Mouse (Mus musculus) midbrain, embryonic 12.5 days (tissue): ENCODE results near the gene Defb15. TPM values are rescaled to one million over a fixed set of nuclear protein-coding genes. Genes with fewer than 3 reads are reported as not detected.
"Not testable (repeated sequence)": the region's sequence is repeated elsewhere in the genome, so short reads cannot be mapped to it uniquely, and the experiment has no call there.

ENCODE experiments used
- ATAC-seq: fragments of 200-750 bp; cut with Nextera tagmentation; 2 replicates; pipeline ENCODE4 v1.8.0; 2017; ENCODE audit warnings: low read depth, moderate TSS enrichment, moderate library complexity; ENCODE audit not compliant: low FRiP score
- H3K27ac ChIP-seq: fragments of 300-500 bp; sonication (generic); replicated peaks from 2 replicates; pipeline ENCODE4 v1.5.1; 2016; ENCODE audit warnings: mild to moderate bottlenecking
- H3K27me3 ChIP-seq: fragments of 300-500 bp; sonication (generic); 2 replicates; pipeline ENCODE4 v1.6.1; 2016; ENCODE audit warnings: mild to moderate bottlenecking
- H3K36me3 ChIP-seq: fragments of 300-500 bp; sonication (generic); 2 replicates; pipeline ENCODE4 v1.6.1; 2016
- H3K4me1 ChIP-seq: fragments of 300-500 bp; sonication (generic); 2 replicates; pipeline ENCODE4 v1.6.1; 2016
- H3K4me2 ChIP-seq: fragments of 300-500 bp; sonication (generic); replicated peaks from 2 replicates; pipeline ENCODE4 v1.6.1; 2016; ENCODE audit warnings: mild to moderate bottlenecking, moderate library complexity
- H3K4me3 ChIP-seq: fragments of 300-500 bp; sonication (generic); 2 replicates; pipeline ENCODE4 v1.5.1; 2016; ENCODE audit warnings: mild to moderate bottlenecking
- H3K9ac ChIP-seq: fragments of 300-500 bp; sonication (generic); replicated peaks from 2 replicates; pipeline ENCODE4 v1.6.1; 2016; ENCODE audit warnings: mild to moderate bottlenecking, moderate library complexity
- H3K9me3 ChIP-seq: fragments of 300-500 bp; sonication (generic); 2 replicates; pipeline ENCODE4 v1.6.1; 2016; ENCODE audit warnings: mild to moderate bottlenecking
- WGBS: fragments of 180-500 bp; shearing (Covaris S2); methylation state at CpG from one replicate; pipeline ENCODE4 v1.1.7; 2016; 5-methylcytosine and 5-hydroxymethylcytosine counted together
- polyA plus RNA-seq: library from polyadenylated mRNA; unstranded; fragments of >200 nt; fragmentation: Nextera tagmentation; extraction: Ambion mirVana; gene quantifications from 2 replicates; pipeline ENCODE4 v1.2.1, GENCODE M21; 2016

Gene Defb15
- polyA plus RNA-seq, result not detected in 2 replicates

DNA sequence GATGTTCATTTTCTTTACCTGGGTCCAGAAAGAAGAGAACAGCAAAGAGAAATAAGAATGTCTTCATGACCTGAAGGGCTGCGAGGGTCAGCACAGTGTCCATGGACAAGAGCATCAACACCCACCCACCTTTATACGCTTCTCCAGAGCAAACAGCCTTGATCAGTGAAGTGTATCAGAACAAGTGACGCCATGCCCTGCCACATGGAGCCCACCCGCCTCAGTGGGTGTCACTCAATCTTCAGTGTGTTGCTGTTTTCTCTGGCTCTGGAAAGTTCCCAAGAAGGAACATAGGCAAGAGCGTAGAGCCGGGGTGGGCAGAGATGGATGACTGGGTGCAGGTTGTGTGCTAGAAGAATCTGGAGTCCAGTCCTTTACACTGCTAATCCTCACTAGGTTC is at the start of gene Defb15:
Gene Defb15 (minus strand): TSS at position 101 of the 400 bp plus-strand sequence.
- Histone ChIP-seq H3K4me3 (no peak within 1 kb of the TSS), H3K4me1 (no peaks in the 10 kb centered on the region), H3K9ac (no peak within 1 kb of the TSS), H3K27me3 (no peaks in the 10 kb centered on the region), H3K27ac (no peak within 1 kb of the TSS), H3K36me3 (no peaks in the 10 kb centered on the region), H3K9me3 (no peaks in the 10 kb centered on the region), H3K4me2 (no peak within 1 kb of the TSS)
- no peak for ATAC-seq
- WGBS, result 89% methylated on average over 6 of the region's 6 CpGs

DNA sequence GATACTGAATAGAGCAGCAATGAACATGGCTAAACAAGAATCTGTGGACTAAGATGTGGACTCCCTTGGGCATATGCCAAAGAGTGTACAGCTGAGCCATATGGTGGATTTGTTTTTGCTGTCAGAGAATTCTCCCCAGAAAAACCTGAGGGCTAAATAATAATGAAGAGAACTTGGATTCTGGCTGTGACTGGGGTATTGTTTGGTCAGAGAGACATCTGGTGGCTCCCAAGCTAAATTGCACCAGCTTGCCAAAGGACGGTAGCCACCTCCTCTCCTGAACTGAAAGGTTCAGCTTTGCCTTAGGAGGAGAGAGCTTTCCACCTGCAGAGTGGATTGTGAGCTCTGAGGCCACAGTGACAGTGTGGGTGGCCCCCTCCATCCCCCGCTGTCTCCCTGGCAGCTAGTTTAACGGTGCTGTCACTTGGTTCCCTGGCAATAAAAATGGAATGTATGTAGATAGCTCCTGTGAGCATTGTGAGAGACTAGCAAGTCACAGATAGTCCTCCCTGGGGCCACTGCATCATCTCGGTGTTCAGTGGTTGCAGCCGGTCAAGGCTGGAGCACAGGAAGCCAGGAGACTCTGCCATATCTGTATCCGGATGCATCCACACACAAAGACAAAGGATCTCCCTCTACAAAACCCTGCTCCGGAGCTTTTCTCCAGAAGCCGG is 49.3 kb upstream of the Defb15 start:
- peak; percentile 58; the same call in 1 of the 2 replicates for ATAC-seq
- H3K4me3 ChIP-seq, result no peak overlapping the region
- no peak overlapping the region for H3K27ac ChIP-seq
- no peaks in the 10 kb centered on the region for H3K36me3 ChIP-seq
- H3K9me3 ChIP-seq, result no peaks in the 10 kb centered on the region
- H3K4me2 ChIP-seq, result no peak overlapping the region
- H3K4me1 ChIP-seq, result no peaks in the 10 kb centered on the region
- H3K9ac ChIP-seq, result no peak overlapping the region
- H3K27me3 ChIP-seq, result no peaks in the 10 kb centered on the region
- WGBS, result 67% methylated on average over 8 of the region's 8 CpGs

DNA sequence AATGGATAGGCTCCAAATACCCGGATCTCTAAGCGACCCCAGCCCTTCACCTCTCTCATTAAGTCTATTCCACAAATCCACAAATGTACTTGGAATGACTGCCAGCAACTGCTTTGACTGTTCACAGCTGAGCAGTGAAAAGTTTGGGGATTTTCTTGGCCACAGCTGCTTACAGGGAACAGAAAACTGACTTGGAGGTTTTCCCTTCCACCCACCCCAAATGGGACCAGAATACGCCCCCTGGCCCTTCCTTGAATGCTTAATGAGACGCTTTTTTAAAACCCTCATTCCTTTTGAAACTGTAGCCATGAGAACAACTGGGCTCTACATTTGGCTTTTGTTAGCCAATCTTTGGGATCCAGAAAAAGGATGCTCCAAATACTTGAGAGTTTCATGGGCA is 45.7 kb upstream of the Defb15 start:
- no peak overlapping the region for H3K9ac ChIP-seq
- WGBS, result 67% methylated on average over 4 of the region's 4 CpGs
- no peaks in the 10 kb centered on the region for H3K36me3 ChIP-seq
- H3K9me3 ChIP-seq, result no peaks in the 10 kb centered on the region
- no peak for ATAC-seq
- H3K4me3 ChIP-seq, result no peak overlapping the region
- H3K4me1 ChIP-seq, result no peaks in the 10 kb centered on the region
- no peak overlapping the region for H3K27ac ChIP-seq
- H3K27me3 ChIP-seq, result no peaks in the 10 kb centered on the region
- H3K4me2 ChIP-seq, result no peak overlapping the region

DNA sequence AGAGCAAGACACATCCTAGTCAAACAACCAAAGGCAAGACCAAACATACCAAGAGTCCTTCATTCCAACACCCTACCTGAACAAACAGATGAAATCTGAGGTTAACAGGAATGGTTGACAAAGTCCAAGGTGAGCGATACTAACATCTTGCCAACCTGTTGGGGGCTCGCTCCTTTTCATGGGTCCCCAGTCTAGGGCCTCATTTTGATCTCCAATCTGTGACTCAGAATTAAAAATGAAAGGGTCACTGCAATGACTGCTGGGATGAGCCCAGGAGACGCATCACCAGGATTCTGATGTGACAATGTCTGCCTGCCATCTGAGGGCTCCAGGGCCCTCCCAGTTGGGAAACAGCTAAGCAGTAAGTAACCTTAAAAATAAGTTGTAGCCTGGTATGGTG is 37.0 kb upstream of the Defb15 start, which contains the start of gene Ccdc70:
Gene Ccdc70 (plus strand): TSS at position 301 of the 400 bp plus-strand sequence.
- H3K36me3 ChIP-seq, result no peaks in the 10 kb centered on the region
- no peak within 1 kb of the TSS for H3K9ac ChIP-seq
- no peak for ATAC-seq
- 94% methylated on average over 3 of the region's 3 CpGs for WGBS
- H3K27me3 ChIP-seq, result no peaks in the 10 kb centered on the region
- no peak within 1 kb of the TSS for H3K27ac ChIP-seq
- H3K9me3 ChIP-seq, result no peaks in the 10 kb centered on the region
- H3K4me1 ChIP-seq, result no peaks in the 10 kb centered on the region
- no peak within 1 kb of the TSS for H3K4me3 ChIP-seq
- no peak within 1 kb of the TSS for H3K4me2 ChIP-seq

DNA sequence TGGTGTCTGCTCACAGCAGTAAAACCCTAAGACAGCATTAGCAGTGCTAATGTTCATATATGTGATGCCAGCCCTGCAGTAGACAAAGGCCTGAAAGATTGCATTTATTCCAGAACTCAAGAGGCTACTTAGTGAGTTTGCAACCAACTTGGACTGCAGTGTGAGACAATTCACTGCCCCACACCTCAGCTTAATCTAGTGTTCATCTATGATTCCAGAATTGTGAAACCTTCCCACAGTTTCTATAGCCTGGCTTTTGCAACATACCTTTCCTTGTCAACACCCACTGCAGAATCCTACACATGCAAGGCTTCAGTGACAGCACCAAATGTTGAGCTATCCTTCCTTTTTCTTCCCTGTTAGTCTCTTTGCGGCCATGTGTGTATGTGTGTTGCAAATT is 34.1 kb upstream of the Defb15 start:
- Histone ChIP-seq H3K27me3 (no peaks in the 10 kb centered on the region), H3K9ac (no peak overlapping the region), H3K27ac (no peak overlapping the region), H3K36me3 (no peaks in the 10 kb centered on the region), H3K4me3 (no peak overlapping the region), H3K4me1 (no peaks in the 10 kb centered on the region), H3K4me2 (no peak overlapping the region), H3K9me3 (no peaks in the 10 kb centered on the region)
- no peak for ATAC-seq
- WGBS, result 86% methylated on average over 1 of the region's 1 CpGs

DNA sequence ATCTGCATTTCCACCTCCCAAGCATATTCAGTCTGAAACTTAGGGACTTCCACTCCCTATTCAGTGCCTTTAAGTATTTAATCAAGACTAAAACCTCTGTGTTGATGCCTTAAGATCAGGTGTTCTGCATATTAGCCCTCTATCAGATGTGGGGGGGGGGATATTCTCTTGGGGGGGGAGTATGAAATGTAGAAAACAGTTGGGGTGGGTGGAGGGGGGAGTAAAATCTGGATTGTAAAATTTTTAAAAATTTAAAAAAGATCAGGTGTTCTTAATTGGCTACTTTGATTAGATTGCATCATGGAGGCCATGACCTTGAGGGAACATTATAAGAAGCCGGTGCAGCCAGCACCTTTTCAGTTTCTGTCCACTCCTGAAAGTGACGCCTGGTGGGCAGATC is 25.9 kb upstream of the Defb15 start, which contains the start of gene Fam90a1a:
Gene Fam90a1a (plus strand): TSS at position 301 of the 400 bp plus-strand sequence.
- Histone ChIP-seq H3K27ac (no peak within 1 kb of the TSS), H3K4me2 (no peak within 1 kb of the TSS), H3K4me1 (no peaks in the 10 kb centered on the region), H3K27me3 (no peaks in the 10 kb centered on the region), H3K9ac (no peak within 1 kb of the TSS), H3K9me3 (no peaks in the 10 kb centered on the region), H3K4me3 (no peak within 1 kb of the TSS), H3K36me3 (no peaks in the 10 kb centered on the region)
- WGBS, result 95% methylated on average over 2 of the region's 2 CpGs
- ATAC-seq, result no peak

DNA sequence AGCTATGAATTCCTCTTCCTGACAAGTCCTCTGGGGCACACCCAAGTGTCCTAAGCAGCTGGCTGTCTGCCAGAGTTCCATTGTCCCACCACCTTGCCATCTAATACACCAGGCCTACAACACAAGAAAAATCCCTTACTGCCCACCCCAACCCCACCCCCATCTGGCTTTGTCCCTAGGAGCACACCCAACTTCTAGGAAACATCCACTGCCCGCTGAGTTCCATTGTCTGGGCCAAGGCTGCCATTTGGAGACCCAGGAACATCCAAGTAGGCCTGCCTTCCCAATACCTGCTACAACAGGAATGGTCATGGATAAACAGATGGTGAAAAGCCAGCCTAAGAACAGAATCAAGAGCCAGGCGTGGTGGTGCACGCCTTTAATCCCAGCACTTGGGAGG is 23.8 kb upstream of the Defb15 start:
- Histone ChIP-seq H3K36me3 (no peaks in the 10 kb centered on the region), H3K4me2 (no peak overlapping the region), H3K9ac (no peak overlapping the region; the same call in 1 of the 2 replicates), H3K27ac (no peak overlapping the region), H3K9me3 (no peaks in the 10 kb centered on the region), H3K27me3 (no peaks in the 10 kb centered on the region), H3K4me1 (no peaks in the 10 kb centered on the region), H3K4me3 (no peak overlapping the region)
- ATAC-seq, result no peak
- WGBS, result 85% methylated on average over 3 of the region's 3 CpGs

DNA sequence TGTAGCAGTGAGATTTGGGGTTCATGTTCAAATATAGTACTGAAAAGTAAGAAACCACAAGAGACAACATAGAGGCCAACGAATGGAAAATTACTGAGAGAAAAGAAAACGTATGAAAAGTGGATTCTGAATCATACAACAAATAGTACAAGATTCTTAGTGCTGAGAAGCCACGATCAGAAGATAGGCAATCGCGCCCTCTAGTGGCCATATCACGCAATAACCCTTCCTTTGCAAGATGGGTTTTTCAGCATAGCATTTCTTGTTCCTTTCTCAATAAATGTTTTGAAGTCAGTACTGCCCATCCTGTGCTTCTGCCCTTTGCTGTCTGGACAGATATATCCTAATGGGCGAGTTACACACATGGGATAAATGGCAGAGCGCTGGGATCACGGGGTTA is 22.8 kb upstream of the Defb15 start:
- no peak overlapping the region for H3K9ac ChIP-seq
- H3K4me1 ChIP-seq, result no peaks in the 10 kb centered on the region
- H3K4me2 ChIP-seq, result no peak overlapping the region
- no peaks in the 10 kb centered on the region for H3K36me3 ChIP-seq
- ATAC-seq, result no peak
- H3K27ac ChIP-seq, result no peak overlapping the region
- no peak overlapping the region for H3K4me3 ChIP-seq
- no peaks in the 10 kb centered on the region for H3K9me3 ChIP-seq
- 6% methylated on average over 9 of the region's 9 CpGs for WGBS
- H3K27me3 ChIP-seq, result no peaks in the 10 kb centered on the region

DNA sequence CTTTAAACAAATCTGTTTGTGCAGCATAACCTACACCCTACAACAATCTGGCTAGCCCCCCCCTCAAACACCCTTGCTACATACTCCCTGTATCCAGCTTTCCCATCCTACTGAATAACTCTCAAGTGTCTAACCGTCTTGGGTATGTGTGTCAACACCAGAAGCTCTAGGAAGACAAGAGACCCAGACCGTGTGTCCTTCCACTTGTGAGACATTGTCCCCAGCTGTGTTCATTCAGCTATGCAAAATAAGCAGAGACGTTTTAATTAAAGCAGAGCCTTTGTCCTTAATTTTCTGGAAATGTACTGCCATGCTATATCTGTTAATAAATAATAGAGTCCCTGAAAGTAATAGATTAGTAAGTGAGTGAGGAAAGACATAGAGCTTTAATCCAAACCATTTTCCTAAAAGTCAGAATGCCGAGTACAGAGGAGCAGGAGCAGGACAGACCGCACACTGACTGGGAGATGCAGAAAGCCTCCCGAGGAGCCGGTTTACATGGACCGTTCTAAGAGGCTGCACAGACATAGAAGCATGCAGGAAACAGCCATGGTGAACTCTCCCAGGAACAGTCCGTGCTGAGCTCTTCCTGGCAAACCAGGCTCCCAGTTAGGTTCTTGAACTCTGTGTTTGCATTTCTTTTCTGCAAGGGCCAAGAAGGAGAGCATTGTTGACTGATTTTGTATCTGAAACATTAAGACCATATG is 15.0 kb upstream of the Defb15 start:
- Histone ChIP-seq H3K36me3 (no peaks in the 10 kb centered on the region), H3K4me3 (no peak overlapping the region), H3K4me2 (no peak overlapping the region), H3K9me3 (no peaks in the 10 kb centered on the region), H3K27me3 (no peaks in the 10 kb centered on the region), H3K4me1 (no peaks in the 10 kb centered on the region), H3K27ac (no peak overlapping the region), H3K9ac (no peak overlapping the region)
- WGBS, result 71% methylated on average over 9 of the region's 9 CpGs
- no peak for ATAC-seq

DNA sequence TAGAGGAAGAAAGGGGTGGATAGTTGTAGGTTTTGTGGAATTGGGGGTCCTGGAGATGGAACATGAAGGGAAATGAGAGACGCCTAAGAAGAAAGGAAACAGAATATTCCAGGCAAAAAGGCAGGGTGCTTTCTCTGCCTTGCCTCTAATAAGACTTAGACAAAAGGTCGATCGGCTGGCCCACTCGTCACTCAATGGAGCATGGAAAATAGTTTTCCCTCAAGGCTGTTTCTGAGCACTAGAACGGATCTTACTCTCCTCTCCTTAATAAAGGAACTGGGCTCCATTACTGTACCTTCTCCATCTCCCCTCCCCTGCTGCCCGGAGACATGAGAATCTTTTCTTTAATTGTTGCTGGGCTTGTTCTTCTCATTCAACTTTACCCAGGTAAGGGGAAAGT is 14.0 kb upstream of the Defb15 start, which contains the start of gene Defb13:
Gene Defb13 (plus strand): TSS at position 301 of the 400 bp plus-strand sequence.
- 87% methylated on average over 6 of the region's 6 CpGs for WGBS
- Histone ChIP-seq H3K36me3 (no peaks in the 10 kb centered on the region), H3K9me3 (no peaks in the 10 kb centered on the region), H3K4me2 (no peak within 1 kb of the TSS), H3K4me1 (no peaks in the 10 kb centered on the region), H3K27ac (no peak within 1 kb of the TSS), H3K27me3 (no peaks in the 10 kb centered on the region), H3K9ac (no peak within 1 kb of the TSS), H3K4me3 (no peak within 1 kb of the TSS)
- no peak for ATAC-seq

DNA sequence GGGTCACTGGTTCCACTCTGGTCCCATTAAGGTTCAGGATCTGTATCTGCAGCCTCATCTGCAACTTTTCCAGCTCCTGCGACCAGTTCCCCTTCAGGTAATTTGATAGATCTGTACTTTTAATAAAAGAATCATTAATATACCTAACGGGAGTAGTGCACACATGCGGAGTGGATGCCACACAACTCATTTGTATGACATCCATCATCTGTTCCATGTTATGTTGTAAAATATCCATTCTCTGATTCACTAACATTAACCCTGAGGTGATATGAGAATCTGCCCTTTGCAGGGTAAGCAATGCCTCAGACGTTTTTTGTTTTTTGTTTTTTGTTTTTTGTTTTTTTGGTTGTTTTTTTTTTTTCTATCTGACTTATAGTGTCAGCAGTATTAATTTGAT is 5.5 kb upstream of the Defb15 start, which contains the start of gene Defb35:
Gene Defb35 (plus strand): TSS at position 301 of the 400 bp plus-strand sequence.
- ATAC-seq, H3K9me3 ChIP-seq, H3K9ac ChIP-seq, H3K4me2 ChIP-seq, H3K36me3 ChIP-seq, H3K4me1 ChIP-seq, H3K27ac ChIP-seq, H3K4me3 ChIP-seq, H3K27me3 ChIP-seq: not testable (repeated sequence)
- WGBS, result 87% methylated on average over 4 of the region's 4 CpGs

DNA sequence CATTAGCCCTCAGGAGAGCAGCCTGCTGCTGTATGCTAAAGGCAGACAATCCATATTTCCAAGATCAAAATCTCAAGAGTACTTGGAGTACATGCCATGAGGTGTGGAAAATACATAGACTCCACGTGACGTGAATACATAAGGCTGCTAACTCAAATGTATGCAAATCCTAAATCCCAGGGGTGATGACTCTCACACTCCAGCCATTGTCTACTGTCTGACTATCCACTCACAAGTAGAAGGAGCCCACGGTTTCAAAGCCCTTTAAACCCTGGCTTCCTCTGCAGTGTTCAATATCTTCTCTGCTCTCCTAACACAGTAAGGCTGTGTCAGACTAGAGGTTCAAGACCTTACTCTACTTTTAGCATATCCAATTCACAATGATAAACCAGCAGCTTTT is 1.8 kb downstream of the Defb15 start:
- not testable (repeated sequence) for H3K36me3 ChIP-seq, H3K27me3 ChIP-seq, H3K27ac ChIP-seq, H3K4me2 ChIP-seq, H3K9me3 ChIP-seq, H3K4me3 ChIP-seq, H3K9ac ChIP-seq, H3K4me1 ChIP-seq
- ATAC-seq, result peak; percentile 58
- WGBS, result 56% methylated on average over 3 of the region's 3 CpGs
